Mouse (Mus musculus): ENCODE results near the gene C330007P06Rik.

The C330007P06Rik gene

GRCm38 (mm10) chrX:36796163-36796581, 77.7 kb downstream of the C330007P06Rik start:
- DNase-seq: peak; percentile 78 to 84

GRCm38 (mm10) chrX:36795424-36796162, 78.3 kb downstream of the C330007P06Rik start, which contains the start of gene Slc25a5:
Gene Slc25a5, plus strand, starts transcription at chrX:36795651.
- peak; percentile 78 to 87 for DNase-seq

- DNase-seq: no peak
These were observed 79.3 kb downstream of the C330007P06Rik start for GRCm38 (mm10) chrX:36794571-36794970.

GRCm38 (mm10) chrX:36789360-36789759, 84.6 kb downstream of the C330007P06Rik start:
- DNase-seq: no peak

GRCm38 (mm10) chrX:36777694-36778093, 96.2 kb downstream of the C330007P06Rik start:
- no peak for DNase-seq

- DNase-seq: no peak
These were observed 98.4 kb downstream of the C330007P06Rik start for GRCm38 (mm10) chrX:36775520-36775919.

Measured in cerebellum, postnatal 36 days (tissue).